Mouse (Mus musculus): ENCODE measurements around the gene Mustn1. TPM values are rescaled to one million over a fixed set of nuclear protein-coding genes. Genes with fewer than 3 reads are reported as not detected.

Gene Mustn1
- total RNA-seq, 1 experiment = 0.58 TPM

- DNase-seq (ENCODE audit: low read depth, low spot score) = no peak
- TF ChIP-seq ZNF384 (IDR thresholded peaks at IDR 0.05; ENCODE audit: low read depth, low read length) (no peak), CHD2 (IDR thresholded peaks at IDR 0.05; ENCODE audit: low read depth, low read length) (no peak), MAFK (IDR thresholded peaks at IDR 0.05; ENCODE audit: insufficient read depth, low read depth, low read length) (no peak), HCFC1 (IDR thresholded peaks at IDR 0.05; ENCODE audit: borderline replicate concordance, insufficient read depth, low read length) (no peak), ZC3H11A (IDR thresholded peaks at IDR 0.05; ENCODE audit: borderline replicate concordance, low read depth, low read length) (no peak)
- H3K9ac ChIP-seq (ENCODE audit: insufficient read depth, low read depth, low read length, poor library complexity, severe bottlenecking) = no peak overlapping the region
These were observed 6.3 kb downstream of the Mustn1 start for GRCm38 (mm10) chr14:30885298-30885697.

GRCm38 (mm10) chr14:30886204-30886603 is 7.2 kb downstream of the Mustn1 start, which contains the start of gene Itih4:
Itih4 (plus strand) TSS chr14:30886476.
- Histone ChIP-seq H3K36me3 (ENCODE audit: control insufficient read depth, insufficient read depth, low read length, poor library complexity, severe bottlenecking) (no peaks in the 10 kb centered on the region), H3K9me3 (ENCODE audit: control insufficient read depth, insufficient read depth, low read depth, low read length) (no peaks in the 10 kb centered on the region), H3K4me1 (ENCODE audit: control insufficient read depth in 2 of 2, insufficient read depth in 2 of 2, low read length in 2 of 2, poor library complexity in 1 of 2) (peaks cover 4% of the 10 kb centered on the region in 2 experiments; a peak in 2 of 4 replicates), H3K4me3 (ENCODE audit: insufficient read depth in 1 of 2, low read depth in 1 of 2, low read length in 2 of 2, poor library complexity in 1 of 2, severe bottlenecking in 1 of 2) (no peak within 1 kb of the TSS), H3K9ac (ENCODE audit: insufficient read depth, low read depth, low read length, poor library complexity, severe bottlenecking) (no peak within 1 kb of the TSS), H3K27ac (ENCODE audit: insufficient read depth, low read depth, low read length, poor library complexity, severe bottlenecking) (no peak within 1 kb of the TSS; the same call in 1 of the 2 replicates)
- DNase-seq (ENCODE audit: low read depth, low spot score) = no peak
- TF ChIP-seq MAFK (IDR thresholded peaks at IDR 0.05; ENCODE audit: insufficient read depth, low read depth, low read length) = no peak
- TF ChIP-seq ZNF384 (IDR thresholded peaks at IDR 0.05; ENCODE audit: low read depth, low read length) = no peak
- TF ChIP-seq CHD2 (IDR thresholded peaks at IDR 0.05; ENCODE audit: low read depth, low read length) = no peak
- TF ChIP-seq ZC3H11A (IDR thresholded peaks at IDR 0.05; ENCODE audit: borderline replicate concordance, low read depth, low read length) = no peak
- TF ChIP-seq HCFC1 (IDR thresholded peaks at IDR 0.05; ENCODE audit: borderline replicate concordance, insufficient read depth, low read length) = no peak
- in situ Hi-C loops (cut with MboI; ENCODE audit: low sequenced_read_pairs in 2 of 2, unreplicated experiment in 2 of 2) = no loop called here

More at GRCm38 (mm10) chr14:30885298-30885697, 6.3 kb downstream of the Mustn1 start:
- Histone ChIP-seq H3K9me3 (ENCODE audit: control insufficient read depth, insufficient read depth, low read depth, low read length) (no peaks in the 10 kb centered on the region), H3K4me3 (ENCODE audit: insufficient read depth in 1 of 2, low read depth in 1 of 2, low read length in 2 of 2, poor library complexity in 1 of 2, severe bottlenecking in 1 of 2) (no peak overlapping the region), H3K4me1 (ENCODE audit: control insufficient read depth in 2 of 2, insufficient read depth in 2 of 2, low read length in 2 of 2, poor library complexity in 1 of 2) (peaks cover 4 to 7% of the 10 kb centered on the region in 2 experiments; a peak in 3 of 4 replicates), H3K36me3 (ENCODE audit: control insufficient read depth, insufficient read depth, low read length, poor library complexity, severe bottlenecking) (no peaks in the 10 kb centered on the region), H3K27ac (ENCODE audit: insufficient read depth, low read depth, low read length, poor library complexity, severe bottlenecking) (no peak overlapping the region)
- in situ Hi-C loops (cut with MboI; ENCODE audit: low sequenced_read_pairs in 2 of 2, unreplicated experiment in 2 of 2) = no loop called here

GRCm38 (mm10) chr14:30888271-30888732 is 9.3 kb downstream of the Mustn1 start:
- no peak for DNase-seq (ENCODE audit: low read depth, low spot score)
- Histone ChIP-seq H3K27ac (ENCODE audit: insufficient read depth, low read depth, low read length, poor library complexity, severe bottlenecking) (no peak overlapping the region), H3K4me3 (ENCODE audit: insufficient read depth in 1 of 2, low read depth in 1 of 2, low read length in 2 of 2, poor library complexity in 1 of 2, severe bottlenecking in 1 of 2) (no peak overlapping the region), H3K9ac (ENCODE audit: insufficient read depth, low read depth, low read length, poor library complexity, severe bottlenecking) (no peak overlapping the region), H3K36me3 (ENCODE audit: control insufficient read depth, insufficient read depth, low read length, poor library complexity, severe bottlenecking) (no peaks in the 10 kb centered on the region), H3K4me1 (ENCODE audit: control insufficient read depth in 2 of 2, insufficient read depth in 2 of 2, low read length in 2 of 2, poor library complexity in 1 of 2) (peaks cover 4% of the 10 kb centered on the region in 2 experiments; a peak in 2 of 4 replicates), H3K9me3 (ENCODE audit: control insufficient read depth, insufficient read depth, low read depth, low read length) (no peaks in the 10 kb centered on the region)
- in situ Hi-C loops (cut with MboI; ENCODE audit: low sequenced_read_pairs in 2 of 2, unreplicated experiment in 2 of 2) = no loop called here
- TF ChIP-seq ZC3H11A (IDR thresholded peaks at IDR 0.05; ENCODE audit: borderline replicate concordance, low read depth, low read length) (no peak), MAFK (IDR thresholded peaks at IDR 0.05; ENCODE audit: insufficient read depth, low read depth, low read length) (no peak), HCFC1 (IDR thresholded peaks at IDR 0.05; ENCODE audit: borderline replicate concordance, insufficient read depth, low read length) (no peak), ZNF384 (IDR thresholded peaks at IDR 0.05; ENCODE audit: low read depth, low read length) (no peak), CHD2 (IDR thresholded peaks at IDR 0.05; ENCODE audit: low read depth, low read length) (no peak)

- Histone ChIP-seq H3K4me3 (ENCODE audit: insufficient read depth in 1 of 2, low read depth in 1 of 2, low read length in 2 of 2, poor library complexity in 1 of 2, severe bottlenecking in 1 of 2) (no peak overlapping the region), H3K9me3 (ENCODE audit: control insufficient read depth, insufficient read depth, low read depth, low read length) (no peaks in the 10 kb centered on the region), H3K36me3 (ENCODE audit: control insufficient read depth, insufficient read depth, low read length, poor library complexity, severe bottlenecking) (no peaks in the 10 kb centered on the region), H3K27ac (ENCODE audit: insufficient read depth, low read depth, low read length, poor library complexity, severe bottlenecking) (no peak overlapping the region), H3K9ac (ENCODE audit: insufficient read depth, low read depth, low read length, poor library complexity, severe bottlenecking) (no peak overlapping the region), H3K4me1 (ENCODE audit: control insufficient read depth in 2 of 2, insufficient read depth in 2 of 2, low read length in 2 of 2, poor library complexity in 1 of 2) (no peaks in the 10 kb centered on the region)
- TF ChIP-seq ZC3H11A (IDR thresholded peaks at IDR 0.05; ENCODE audit: borderline replicate concordance, low read depth, low read length) (no peak), HCFC1 (IDR thresholded peaks at IDR 0.05; ENCODE audit: borderline replicate concordance, insufficient read depth, low read length) (no peak)
- in situ Hi-C loops (cut with MboI; ENCODE audit: low sequenced_read_pairs in 2 of 2, unreplicated experiment in 2 of 2) = no loop called here
- DNase-seq (ENCODE audit: low read depth, low spot score) = no peak
These were observed 21.0 kb downstream of the Mustn1 start for GRCm38 (mm10) chr14:30899972-30900371.

- Histone ChIP-seq H3K9ac (ENCODE audit: insufficient read depth, low read depth, low read length, poor library complexity, severe bottlenecking) (no peak overlapping the region), H3K36me3 (ENCODE audit: control insufficient read depth, insufficient read depth, low read length, poor library complexity, severe bottlenecking) (no peaks in the 10 kb centered on the region), H3K27ac (ENCODE audit: insufficient read depth, low read depth, low read length, poor library complexity, severe bottlenecking) (no peak overlapping the region), H3K4me3 (ENCODE audit: insufficient read depth in 1 of 2, low read depth in 1 of 2, low read length in 2 of 2, poor library complexity in 1 of 2, severe bottlenecking in 1 of 2) (no peak overlapping the region), H3K4me1 (ENCODE audit: control insufficient read depth in 2 of 2, insufficient read depth in 2 of 2, low read length in 2 of 2, poor library complexity in 1 of 2) (no peaks in the 10 kb centered on the region), H3K9me3 (ENCODE audit: control insufficient read depth, insufficient read depth, low read depth, low read length) (no peaks in the 10 kb centered on the region)
- DNase-seq (ENCODE audit: low read depth, low spot score) = no peak
- in situ Hi-C loops (cut with MboI; ENCODE audit: low sequenced_read_pairs in 2 of 2, unreplicated experiment in 2 of 2) = no loop called here
- TF ChIP-seq ZC3H11A (IDR thresholded peaks at IDR 0.05; ENCODE audit: borderline replicate concordance, low read depth, low read length) = no peak
- TF ChIP-seq CHD2 (IDR thresholded peaks at IDR 0.05; ENCODE audit: low read depth, low read length) = no peak
- no peak for TF ChIP-seq HCFC1 (IDR thresholded peaks at IDR 0.05; ENCODE audit: borderline replicate concordance, insufficient read depth, low read length)
- no peak for TF ChIP-seq MAFK (IDR thresholded peaks at IDR 0.05; ENCODE audit: insufficient read depth, low read depth, low read length)
- TF ChIP-seq ZNF384 (IDR thresholded peaks at IDR 0.05; ENCODE audit: low read depth, low read length) = no peak
These were observed 23.6 kb downstream of the Mustn1 start for GRCm38 (mm10) chr14:30902628-30903027.

Data from ES-E14 (cell line).